ENCODE assay signal across 35 mouse cellular contexts in the genomic region with DNA sequence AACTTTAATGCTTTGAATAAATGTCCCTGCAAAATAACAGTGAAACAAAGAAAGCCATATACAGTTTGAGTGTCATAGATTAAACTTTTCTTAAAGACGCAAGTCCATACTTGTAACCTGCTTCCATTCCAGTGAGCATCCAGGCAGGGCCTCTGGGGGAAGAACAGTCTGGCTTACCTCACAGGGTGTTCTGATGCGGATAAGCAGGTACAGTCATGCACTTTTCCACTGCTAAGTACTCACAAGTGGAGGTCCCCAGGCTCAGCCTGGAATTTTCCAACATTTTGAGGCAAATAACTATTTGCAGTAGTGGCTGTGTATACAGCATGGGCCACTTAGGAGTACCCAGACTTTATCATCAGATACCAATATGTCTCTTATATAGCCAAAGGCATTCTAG.
"Had no signal": no experiment of that assay in that cellular context is flagged by ENCODE, and none has a peak within 500 bp of the region (broad histone marks: within the 10 kb centered on the region; RNA-seq: fewer than 3 reads in every experiment).

No protein-coding gene starts in this region.

- H3K4me3 ChIP-seq: heart, embryonic 10.5 days; heart, embryonic 12.5 days; heart, embryonic 13.5 days; heart, embryonic 15.5 days; hindbrain, embryonic 10.5 days; hindbrain, embryonic 12.5 days; hindbrain, embryonic 13.5 days; hindbrain, embryonic 15.5 days; intestine, embryonic 15.5 days; kidney, embryonic 15.5 days; layer of hippocampus, adult 2 months had no signal

- H3K36me3 ChIP-seq: intestine, embryonic 15.5 days had no signal

- H3K9me3 ChIP-seq: heart, embryonic 10.5 days; heart, embryonic 12.5 days; heart, embryonic 13.5 days; heart, embryonic 15.5 days; hindbrain, embryonic 10.5 days; hindbrain, embryonic 12.5 days; hindbrain, embryonic 13.5 days; hindbrain, embryonic 15.5 days; intestine, embryonic 15.5 days; kidney, embryonic 15.5 days had no signal

- H3K27ac ChIP-seq: heart, embryonic 10.5 days; heart, embryonic 13.5 days; heart, embryonic 15.5 days; hindbrain, embryonic 10.5 days; hindbrain, embryonic 12.5 days; hindbrain, embryonic 13.5 days; hindbrain, embryonic 14.5 days; hindbrain, embryonic 15.5 days; hindbrain, postnatal 0 days; intestine, embryonic 15.5 days; kidney, embryonic 15.5 days; kidney, postnatal 0 days; layer of hippocampus, adult 2 months had no signal

- H3K9ac ChIP-seq: heart, embryonic 12.5 days; heart, embryonic 13.5 days; heart, embryonic 15.5 days; hindbrain, embryonic 12.5 days; hindbrain, embryonic 13.5 days; hindbrain, embryonic 14.5 days; hindbrain, embryonic 15.5 days; intestine, embryonic 15.5 days; kidney, embryonic 15.5 days had no signal

- H3K4me1 ChIP-seq: heart, embryonic 10.5 days; heart, embryonic 12.5 days; heart, embryonic 13.5 days; heart, embryonic 15.5 days; hindbrain, embryonic 10.5 days; hindbrain, embryonic 12.5 days; hindbrain, embryonic 13.5 days; hindbrain, embryonic 15.5 days; intestine, embryonic 15.5 days; kidney, embryonic 15.5 days had no signal

- H3K27me3 ChIP-seq: heart, embryonic 12.5 days; heart, embryonic 13.5 days; heart, embryonic 15.5 days; hindbrain, embryonic 12.5 days; hindbrain, embryonic 13.5 days; hindbrain, embryonic 15.5 days; intestine, embryonic 15.5 days; kidney, embryonic 15.5 days had no signal

- ATAC-seq: hindbrain, embryonic 16.5 days; hindbrain, postnatal 0 days; inflammation-experienced regulatory T-cells, adult 6 months; intestine, embryonic 15.5 days; intestine, embryonic 16.5 days; intestine, postnatal 0 days had no signal

- H3K4me2 ChIP-seq: heart, embryonic 11.5 days; heart, embryonic 12.5 days; heart, embryonic 13.5 days; heart, embryonic 15.5 days; hindbrain, embryonic 12.5 days; hindbrain, embryonic 13.5 days; hindbrain, embryonic 14.5 days; hindbrain, embryonic 15.5 days; intestine, embryonic 15.5 days; kidney, embryonic 15.5 days had no signal

- DNase-seq: heart, postnatal 10 days; heart, postnatal 14 days; heart, postnatal 36 days; heart, postnatal 4 days; kidney, adult 11 months; kidney, adult 18-20 months; kidney, adult 2 months; kidney, adult 8-10 months; kidney, adult 9 months; kidney, postnatal 10 days; kidney, postnatal 14 days; kidney, postnatal 25 days; kidney, postnatal 36 days; kidney, postnatal 4 days; layer of hippocampus, adult 9-11 months; layer of hippocampus, postnatal 36 days had no signal
